Mouse (Mus musculus) spleen, postnatal 10 days (tissue): ENCODE data around the gene Pkd1l1.
A peak's percentile ranks its signal among the peaks of the same experiment; 100 is the strongest.

Experiments used
- DNase-seq, 2 experiments: peaks; one replicate each; pipeline ENCODE4 v3.0.0; 2021 to 2022; ENCODE audit warnings: low spot score in 2 of 2

Pkd1l1 gene

DNA sequence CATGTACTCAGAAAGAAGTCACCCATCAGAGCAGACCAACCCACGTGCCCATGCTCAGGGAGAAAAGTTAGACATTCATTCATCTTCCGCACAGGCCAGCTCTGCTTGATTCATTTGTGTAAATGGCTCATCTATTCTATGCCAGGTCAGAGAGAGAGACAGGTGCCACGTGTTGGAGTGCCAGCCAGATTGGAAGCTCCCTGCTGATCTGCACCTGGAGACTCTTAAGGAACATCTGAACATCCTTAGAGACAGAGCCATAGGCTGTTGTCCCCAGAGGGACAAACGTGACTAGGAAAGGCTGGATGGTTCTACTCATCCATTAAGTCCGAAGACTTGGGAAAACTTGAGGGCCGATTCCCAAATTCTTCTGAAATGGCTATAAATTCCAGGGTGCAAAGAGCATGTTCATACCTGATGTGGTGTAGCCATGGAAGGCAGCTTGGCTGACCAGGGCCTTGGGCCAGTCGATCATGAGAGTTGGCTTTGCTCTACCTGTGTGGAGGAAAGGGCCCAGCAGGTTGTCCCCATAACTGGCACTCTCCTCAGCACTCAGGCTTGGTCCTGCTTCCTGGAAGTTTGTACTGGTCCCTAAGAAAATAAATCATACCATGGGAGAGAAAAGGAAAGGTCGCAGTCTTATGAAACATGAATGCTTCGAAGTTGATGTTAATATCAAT, 36.5 kb downstream of the Pkd1l1 start:
- no peak for DNase-seq

DNA sequence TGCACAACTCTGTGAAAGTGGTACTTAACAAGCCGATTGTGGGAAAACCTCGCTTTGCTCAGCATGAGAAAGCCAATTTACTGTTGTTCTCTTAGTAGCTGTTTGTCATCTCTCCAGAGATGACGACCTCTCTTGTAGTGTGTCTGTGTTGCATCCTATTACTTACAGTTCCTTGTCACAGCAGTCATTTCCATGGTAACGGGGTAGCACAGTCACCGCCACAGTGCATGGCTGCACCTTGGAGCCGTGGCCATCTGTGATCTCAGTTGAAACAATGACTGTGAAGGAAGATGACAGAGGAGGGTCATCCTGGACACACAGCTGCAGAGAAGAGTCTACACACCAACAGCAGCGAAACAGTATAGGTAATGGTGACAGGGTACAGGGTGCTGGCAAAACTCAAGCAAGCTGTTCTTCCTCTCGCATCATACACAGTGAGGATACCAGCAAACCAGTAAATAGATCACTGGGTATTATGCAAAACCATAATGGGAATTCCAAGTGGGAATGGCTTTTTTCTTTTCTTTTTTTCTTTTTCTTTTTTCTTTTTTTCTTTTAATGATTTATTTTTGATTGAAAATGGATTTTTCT, 56.9 kb downstream of the Pkd1l1 start:
- DNase-seq = no peak

DNA sequence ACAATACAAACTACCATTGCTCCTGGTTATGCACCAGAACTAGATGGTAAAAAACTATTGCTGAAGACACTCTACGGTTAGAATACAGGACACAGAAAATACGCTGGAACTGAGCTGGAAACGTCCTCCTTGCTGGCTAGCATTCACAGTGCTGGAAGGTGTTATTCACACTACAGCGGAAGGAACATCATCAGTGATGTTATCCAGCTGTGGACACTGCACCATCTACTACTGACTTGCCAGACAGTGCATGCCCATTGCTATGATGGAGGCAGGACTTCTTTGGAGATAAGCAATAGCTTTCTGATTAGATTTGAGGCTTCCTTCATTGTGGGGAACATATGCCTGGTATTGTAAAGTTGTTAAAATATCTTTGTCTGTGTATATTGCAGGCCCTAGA, 90.3 kb downstream of the Pkd1l1 start:
- DNase-seq = no peak

DNA sequence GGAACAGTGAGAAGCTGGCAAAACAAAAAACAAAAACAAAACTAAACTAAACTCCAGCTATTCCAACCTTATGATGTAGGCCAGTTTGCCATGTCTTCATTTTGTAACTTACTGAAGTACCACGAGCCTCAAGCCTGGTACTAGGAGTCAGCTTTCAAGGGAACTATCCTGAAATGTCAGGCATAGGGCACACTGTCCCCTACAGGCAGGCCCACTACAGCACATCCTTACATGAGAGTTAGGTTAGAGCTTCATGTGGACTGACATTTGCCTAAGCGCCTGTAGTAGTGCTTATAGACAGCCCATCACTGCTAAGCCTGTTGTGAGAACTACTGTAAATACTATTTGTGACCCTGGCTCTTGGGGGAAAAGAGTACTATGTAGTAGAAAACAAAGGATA, 91.5 kb downstream of the Pkd1l1 start:
- DNase-seq = no peak

DNA sequence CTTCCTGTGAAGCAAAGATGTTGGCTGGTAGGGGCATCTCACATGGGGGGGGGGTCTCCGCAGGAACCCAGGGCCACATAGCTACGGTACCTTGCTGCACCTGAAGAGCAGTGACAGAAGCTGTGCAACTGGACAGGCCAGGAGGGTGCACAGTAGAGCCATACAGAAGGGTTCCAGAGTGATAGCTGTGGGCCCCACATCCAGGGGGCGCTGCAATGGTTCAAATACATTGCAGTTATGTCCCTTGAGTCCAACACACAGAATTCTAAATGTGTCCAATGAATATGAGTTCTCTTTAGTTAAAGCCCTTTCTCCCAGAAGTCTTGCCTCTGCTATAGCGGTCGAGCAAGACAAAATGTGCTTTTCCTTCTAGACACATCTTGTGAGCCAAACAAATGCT, 103.0 kb downstream of the Pkd1l1 start:
- DNase-seq = no peak

DNA sequence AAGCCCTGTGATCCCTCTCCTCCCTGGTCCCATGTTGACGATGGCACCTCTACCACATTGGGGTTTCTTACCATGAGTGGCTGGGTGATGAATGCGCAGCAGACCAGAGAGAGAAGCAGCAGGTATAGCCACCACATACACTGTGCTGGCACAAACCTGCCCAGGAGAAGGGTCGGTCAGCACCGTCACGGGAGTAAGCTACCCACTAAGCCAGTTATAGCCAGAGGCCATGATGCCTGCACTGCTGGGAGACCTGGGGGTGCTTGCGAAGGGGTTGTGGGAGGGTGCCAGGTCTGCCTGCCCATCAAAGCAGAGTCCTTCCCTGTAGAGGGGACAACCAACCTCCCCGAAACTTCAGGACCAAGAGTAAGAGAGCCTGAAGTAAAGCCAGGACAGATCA, 107.0 kb downstream of the Pkd1l1 start:
- no peak for DNase-seq

DNA sequence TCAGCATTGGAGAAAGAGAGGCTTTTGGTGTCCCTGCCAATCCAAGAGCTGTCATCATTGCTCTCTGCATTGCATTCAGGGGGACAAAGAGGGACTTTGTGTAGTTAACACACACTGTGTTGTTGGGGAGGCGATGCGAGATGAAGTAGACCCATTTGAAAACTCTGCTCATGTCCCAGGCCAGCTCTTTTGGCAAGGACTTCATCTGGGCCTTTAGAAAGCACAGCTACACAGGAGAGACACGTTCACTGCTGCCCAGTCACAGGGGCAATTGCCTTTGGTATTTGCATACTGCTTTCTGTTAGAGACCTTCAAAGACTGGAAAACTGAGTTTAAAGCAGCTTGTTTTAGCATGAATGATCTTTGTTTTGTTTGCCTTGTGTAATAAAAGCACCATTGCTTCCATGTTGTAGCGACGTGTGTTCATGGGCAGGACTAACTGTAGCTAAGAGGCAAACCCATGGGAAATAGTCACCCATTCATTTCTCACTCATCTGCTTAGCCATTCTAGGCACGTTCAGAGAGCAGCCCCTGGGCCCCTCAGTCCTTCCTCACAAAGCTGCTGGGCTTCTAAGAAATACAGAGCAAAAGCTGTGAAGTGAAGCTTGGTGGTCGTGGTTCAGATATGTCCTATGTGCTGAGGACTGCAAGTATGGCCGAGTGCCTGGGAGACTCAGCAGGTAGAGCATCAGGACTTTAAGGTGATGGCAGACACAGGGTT, 109.0 kb downstream of the Pkd1l1 start:
- no peak for DNase-seq

DNA sequence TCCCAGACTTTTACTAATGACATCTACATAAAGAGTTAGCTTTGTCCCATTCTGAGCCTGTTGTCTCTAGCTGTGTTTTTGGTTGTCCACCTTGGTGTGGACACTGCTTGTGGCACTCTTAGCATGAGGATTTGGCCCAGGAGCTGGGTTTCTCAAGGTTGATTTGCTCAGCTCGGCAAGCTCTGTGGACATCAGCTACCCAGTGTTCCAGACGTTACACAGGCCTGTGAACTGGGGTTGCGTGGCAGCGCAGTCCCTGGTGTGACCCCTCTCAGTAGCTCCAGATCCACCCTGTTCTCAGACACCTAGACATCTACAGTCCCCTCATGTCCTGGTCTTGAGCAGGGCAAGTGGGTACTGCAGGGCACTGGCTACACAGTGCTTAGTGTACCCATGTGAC, 110.6 kb downstream of the Pkd1l1 start:
- no peak for DNase-seq

DNA sequence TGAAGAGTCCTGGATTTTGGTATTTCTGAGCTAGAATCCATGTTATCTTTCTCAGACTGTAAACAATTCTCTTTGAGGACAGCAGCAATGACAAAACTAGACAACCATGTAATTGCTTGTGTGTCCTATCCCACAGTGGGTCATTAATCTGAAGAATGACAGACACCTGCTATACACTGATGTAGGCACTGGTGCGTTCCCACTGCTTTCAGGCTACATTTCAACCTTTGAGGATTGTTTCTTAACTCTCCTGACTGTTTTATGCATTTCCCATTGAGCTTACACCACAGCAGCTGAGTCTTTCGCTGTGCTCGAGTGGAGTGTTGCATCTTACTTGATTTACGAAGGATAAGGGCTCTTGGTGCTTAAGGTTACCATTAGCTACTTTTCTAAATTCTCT, 111.1 kb downstream of the Pkd1l1 start:
- DNase-seq = no peak

DNA sequence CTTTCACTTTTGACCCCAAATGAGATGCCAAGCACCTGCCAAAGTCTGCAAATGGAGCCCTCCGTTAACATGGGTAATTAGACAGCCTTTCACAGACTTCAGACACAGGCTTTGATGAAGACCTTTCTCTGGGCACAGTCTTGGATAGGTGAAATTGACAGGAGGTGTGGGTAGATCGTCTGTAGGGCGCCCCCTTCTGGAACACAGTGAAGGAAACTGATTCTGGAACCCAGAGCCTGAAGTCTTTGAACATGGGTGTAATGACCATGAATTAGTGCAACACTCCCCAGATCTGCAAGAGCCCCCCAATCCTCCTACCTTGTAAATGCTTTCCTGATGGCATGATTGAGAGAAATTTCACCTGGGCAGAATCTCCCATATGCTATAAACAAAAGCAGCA, 112.2 kb downstream of the Pkd1l1 start:
- peak in 1 of 2 experiments; percentile 52 for DNase-seq

DNA sequence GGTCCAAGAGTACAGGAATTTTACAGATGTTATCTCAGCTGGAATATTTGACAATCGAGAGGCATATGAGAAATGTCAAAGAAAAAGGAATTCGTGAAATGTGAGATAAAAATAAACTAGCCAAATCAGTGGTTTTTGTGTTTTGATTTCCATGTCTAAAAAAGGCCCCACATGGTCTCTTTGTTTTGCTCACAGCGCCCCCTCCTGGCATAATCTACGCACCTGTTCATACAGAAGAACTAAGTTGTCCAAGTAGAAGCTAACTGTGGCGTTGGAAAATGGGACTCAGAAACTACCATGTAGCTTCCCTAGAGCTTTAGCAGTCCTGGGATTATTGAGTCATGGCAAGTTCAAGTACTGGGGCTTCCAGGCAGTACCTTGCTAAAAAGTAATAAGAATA, 113.2 kb downstream of the Pkd1l1 start:
- peak; percentile 35 to 82 for DNase-seq

DNA sequence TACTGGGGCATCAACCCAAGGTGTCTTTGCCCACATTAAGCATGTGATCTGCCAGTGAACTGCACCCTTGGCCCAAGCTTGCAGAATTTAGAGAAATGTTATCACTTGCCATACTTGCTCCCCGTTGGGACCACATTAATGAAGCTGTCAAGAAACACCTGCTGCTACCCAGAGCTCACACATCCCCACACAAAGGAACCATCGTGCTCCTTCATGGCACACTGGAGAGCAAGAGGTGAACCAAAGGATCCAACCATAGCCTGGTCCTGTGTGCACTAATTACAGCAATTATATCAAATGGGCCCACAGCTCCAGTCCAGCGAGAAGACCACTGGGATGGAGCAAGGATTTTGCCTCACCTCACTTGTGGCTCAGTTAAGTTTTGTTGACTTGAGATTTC, 114.0 kb downstream of the Pkd1l1 start:
- DNase-seq = no peak

DNA sequence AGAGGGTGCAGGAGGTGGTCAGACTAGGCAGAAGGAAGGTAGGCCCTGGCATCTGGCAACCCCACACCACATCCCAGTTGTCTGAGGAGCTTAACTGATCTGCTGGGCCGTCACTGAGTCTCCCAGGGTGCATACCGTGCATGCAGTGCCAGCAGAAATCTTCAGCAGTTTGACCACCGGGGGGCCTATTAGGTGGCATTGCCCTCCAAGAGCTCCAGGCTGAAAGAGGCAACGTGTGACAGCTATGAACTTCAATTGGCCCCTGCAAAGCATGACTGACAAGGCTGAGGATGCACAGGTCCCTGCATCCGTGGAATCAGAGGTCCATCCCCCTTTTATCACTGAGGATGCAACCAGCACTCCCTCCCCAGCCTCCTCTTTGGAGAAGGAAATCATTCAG, 116.9 kb downstream of the Pkd1l1 start:
- DNase-seq = peak in 1 of 2 experiments; percentile 25

DNA sequence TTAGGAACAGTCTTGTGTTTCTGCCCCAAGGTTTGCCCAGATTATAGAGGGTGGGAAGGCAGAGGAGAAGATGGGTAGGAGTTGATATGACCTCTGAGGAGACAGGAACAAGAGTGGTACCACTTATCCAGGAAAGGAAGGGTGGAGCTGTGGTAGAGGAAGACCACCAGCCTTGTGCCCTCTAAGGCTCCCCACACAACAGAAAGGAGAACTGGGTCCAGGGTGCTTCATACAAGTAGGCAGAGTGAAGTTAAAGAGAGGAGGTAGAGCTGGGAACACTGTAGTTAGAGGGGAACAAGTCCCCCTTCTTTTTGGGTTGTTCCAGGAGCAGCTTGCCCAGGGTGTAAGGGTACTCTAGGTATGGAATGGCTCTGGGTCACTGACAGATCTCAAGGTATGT, 125.0 kb downstream of the Pkd1l1 start:
- DNase-seq = no peak

DNA sequence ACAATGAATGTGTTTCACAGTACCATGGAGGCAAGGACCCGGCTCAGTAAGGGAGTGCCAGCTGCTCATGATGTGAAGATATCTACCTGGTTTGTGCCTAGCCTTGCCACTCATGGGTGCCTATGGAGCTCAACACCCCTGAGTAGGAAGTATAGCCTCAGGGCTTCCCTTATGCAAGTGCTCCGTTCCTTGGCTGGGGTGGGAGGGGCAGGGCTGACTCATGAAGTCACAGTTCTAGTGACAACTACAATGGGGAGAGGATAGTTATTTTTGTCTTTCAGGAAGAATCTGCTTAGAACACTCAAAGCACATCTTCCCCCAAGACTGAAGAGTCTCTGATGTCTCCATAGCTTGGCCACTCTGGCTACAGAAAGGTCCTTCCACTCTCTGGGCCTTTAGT, 125.4 kb downstream of the Pkd1l1 start:
- DNase-seq = no peak

DNA sequence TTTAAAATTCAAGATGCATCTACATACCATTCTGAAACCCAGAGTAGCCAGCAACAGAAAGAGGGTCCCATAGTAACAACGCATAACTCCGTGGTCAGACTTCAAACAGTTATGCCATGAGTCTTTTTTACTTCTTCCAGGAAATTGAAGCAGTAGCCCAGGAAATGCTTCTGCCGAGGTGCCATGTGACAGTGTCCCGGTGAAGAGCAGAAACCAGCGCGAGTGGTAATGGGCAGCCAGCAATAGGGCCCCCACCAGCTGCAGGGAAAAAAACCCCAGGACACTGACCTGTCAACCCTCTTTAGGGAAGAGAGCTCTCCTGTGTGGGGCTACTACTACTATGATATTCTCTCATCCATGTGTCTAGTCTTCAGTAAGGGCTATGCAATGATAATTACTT, 136.9 kb downstream of the Pkd1l1 start:
- no peak for DNase-seq

DNA sequence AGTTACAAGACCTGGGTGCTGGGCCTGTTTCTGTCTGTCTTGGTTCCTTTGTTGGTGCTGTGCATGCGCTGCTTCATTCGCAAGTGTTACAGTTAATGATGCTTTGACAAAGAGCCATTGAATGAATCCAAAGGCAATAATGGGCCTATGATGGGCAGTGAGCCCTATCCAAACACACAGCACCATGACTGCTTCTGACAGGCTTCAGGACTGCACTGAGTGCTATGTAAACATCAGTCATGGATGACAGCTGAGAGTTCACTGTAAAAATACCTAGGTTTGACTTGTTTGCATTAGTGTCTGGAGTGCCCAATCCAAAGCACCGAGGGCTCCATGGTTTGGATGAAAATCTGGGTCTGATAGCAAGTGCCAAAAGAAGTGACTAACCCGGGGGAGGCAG, 138.9 kb downstream of the Pkd1l1 start:
- DNase-seq = no peak

DNA sequence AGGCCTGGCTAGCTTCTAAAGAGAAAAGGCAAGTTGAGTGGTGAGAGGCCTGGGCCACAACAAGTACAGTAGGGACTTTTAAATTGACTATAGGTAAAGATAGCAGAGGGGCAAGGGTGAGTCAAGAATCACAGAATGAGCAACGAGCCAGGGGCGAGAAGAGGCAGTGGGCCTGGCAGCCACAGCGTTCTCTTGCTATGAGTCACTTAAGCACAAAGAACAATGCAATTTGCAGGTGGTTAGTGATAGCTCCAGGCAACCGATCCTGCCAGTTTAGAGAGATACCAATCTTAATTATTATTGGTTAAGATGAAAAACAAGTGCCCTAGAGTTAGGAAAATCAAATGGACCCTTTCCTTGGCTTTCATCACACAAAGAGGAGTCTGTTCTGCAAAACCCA, 142.5 kb downstream of the Pkd1l1 start:
- no peak for DNase-seq

DNA sequence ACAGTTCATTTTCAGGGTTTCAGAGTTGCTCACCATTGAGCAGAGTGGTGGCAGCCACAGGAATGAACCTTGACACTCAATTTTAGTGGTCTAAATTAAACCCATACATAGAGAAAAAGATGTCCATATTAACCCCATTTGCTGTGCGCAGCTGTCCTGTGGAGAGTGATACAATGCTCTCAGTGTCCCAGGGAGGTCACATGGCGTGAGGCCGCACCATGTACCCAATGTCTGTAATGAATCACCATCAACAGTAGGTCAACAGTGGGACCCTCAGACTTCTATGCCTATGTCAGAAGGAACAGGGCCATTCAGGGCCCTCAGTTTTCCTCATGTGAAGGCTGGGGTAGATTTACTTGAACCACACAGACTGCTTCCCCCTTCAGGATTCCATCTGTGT, 143.5 kb downstream of the Pkd1l1 start:
- no peak for DNase-seq

DNA sequence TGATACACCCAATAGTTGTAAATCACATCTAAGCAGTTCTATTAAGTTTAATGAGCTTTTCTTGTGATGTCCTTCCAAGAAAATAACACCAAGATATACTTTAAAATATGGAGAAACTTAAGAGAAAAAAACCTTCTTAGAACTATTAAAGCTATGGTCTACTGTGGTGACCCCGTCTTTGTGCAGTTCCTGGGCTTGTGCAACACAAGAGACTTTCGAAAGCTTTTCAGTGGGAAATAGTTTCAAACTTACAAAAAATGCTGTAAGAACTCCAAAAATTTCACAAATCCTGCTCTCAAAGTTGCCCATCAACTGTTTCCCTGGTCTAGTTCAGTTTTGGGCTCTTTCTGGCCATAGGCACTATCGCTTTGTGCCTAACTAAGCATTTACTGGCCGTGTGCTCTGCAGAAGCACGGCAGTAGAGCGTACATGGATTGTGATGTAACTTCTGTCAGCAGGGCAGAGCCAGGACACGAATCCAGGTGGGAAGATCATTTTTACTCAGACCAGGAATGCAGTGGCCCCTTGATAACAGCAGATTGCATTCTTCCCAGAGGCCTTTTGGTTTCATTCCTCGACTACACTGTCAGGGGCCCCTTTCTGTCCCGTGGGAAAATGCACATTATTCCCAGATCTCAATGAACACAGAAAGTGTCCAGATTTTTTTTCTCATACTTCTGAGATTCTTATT, 144.1 kb downstream of the Pkd1l1 start:
- no peak for DNase-seq

DNA sequence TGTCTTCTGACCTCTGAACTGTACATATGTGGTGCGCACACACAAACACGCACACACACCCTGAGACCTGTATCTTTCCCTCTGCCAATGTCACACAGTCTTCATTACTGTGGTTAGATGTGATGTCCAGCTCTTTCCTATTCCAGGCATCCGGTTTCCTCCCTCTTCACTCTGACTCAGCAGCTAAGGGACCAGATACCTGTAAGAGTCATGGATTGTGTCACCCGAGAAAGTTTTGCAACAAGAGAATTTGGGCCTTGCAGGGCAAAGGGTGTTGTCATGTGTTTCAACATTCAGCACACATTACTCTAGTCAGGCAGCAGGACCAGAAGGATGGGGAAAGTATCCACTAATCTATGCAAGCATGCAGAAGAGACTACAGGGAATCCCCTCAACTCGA, 146.5 kb downstream of the Pkd1l1 start:
- DNase-seq = no peak

DNA sequence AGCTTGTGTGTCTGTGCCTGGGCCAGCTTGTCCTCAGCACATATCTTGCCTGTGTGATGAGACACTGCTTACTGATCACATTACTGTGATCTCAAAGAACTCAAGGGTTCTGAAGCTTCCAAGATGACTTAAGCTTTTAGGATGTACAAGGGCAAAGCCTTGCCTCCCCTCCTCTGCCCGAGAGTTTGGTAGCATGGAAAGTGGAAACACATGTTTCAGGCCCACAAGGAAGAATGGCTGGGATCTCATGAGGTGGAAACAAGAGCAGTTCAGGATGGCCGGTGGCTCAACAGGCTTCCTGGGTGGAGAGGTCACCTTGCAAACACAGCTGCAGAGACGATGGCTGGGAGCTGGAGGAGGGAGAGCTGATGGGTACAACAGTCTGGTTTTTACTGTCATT, 147.0 kb downstream of the Pkd1l1 start:
- DNase-seq = no peak

DNA sequence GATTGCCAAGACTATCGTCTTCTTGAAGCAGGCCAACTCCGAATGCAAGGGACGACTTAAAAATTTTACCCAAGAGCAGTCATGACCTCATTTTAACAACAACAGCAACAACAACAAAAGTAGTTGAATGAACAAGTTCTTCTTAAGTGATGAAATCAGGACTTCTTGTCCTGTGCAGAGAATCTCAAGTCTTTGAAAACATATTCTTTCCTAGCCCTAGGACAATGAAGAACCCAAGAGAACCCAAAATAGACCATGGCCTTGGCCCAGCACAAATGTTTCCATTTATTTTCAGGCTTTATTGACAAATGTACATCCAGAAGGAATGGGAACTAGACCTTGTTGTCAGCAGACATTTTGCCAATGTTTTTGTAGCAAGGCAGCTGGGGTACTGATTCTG, 147.7 kb downstream of the Pkd1l1 start:
- no peak for DNase-seq
